Mouse (Mus musculus) stomach, postnatal 0 days (tissue): Measurements from ENCODE around the gene Wnt4. TPM values are rescaled to one million over a fixed set of nuclear protein-coding genes. Genes with fewer than 3 reads are reported as not detected.

Source experiments
- ATAC-seq: fragments of 200-750 bp; cut with Nextera tagmentation; 2 replicates; pipeline ENCODE4 v1.8.0; 2017; ENCODE audit not compliant: low FRiP score, low TSS enrichment
- DNase-seq: peaks from one replicate; pipeline ENCODE4 v3.0.0-alpha.2; 2016; ENCODE audit warnings: low spot score
- H3K27ac ChIP-seq: fragments of 300-500 bp; sonication (generic); replicated peaks from 2 replicates; pipeline ENCODE4 v1.5.1; 2014; ENCODE audit warnings: mild to moderate bottlenecking, control low read depth
- H3K27me3 ChIP-seq: fragments of 300-500 bp; sonication (generic); 2 replicates; pipeline ENCODE4 v1.6.1; 2014; ENCODE audit warnings: low read length; ENCODE audit not compliant: control insufficient read depth, insufficient read depth
- H3K36me3 ChIP-seq: fragments of 300-500 bp; sonication (generic); 2 replicates; pipeline ENCODE4 v1.6.1; 2014; ENCODE audit warnings: low read length, mixed read lengths; ENCODE audit not compliant: control insufficient read depth, insufficient read depth
- H3K4me1 ChIP-seq: fragments of 300-500 bp; sonication (generic); replicated peaks from 2 replicates; pipeline ENCODE4 v1.6.1; 2014; ENCODE audit warnings: antibody characterized with exemption; ENCODE audit not compliant: control insufficient read depth, insufficient read depth
- H3K4me2 ChIP-seq: fragments of 300-500 bp; sonication (generic); replicated peaks from 2 replicates; pipeline ENCODE4 v1.6.1; 2014; ENCODE audit warnings: low read depth, mild to moderate bottlenecking, control low read depth, moderate library complexity
- H3K4me3 ChIP-seq: fragments of 300-500 bp; sonication (generic); 2 replicates; pipeline ENCODE4 v1.5.1; 2014; ENCODE audit warnings: low read depth, low read length, control low read depth
- H3K9ac ChIP-seq: fragments of 300-500 bp; sonication (generic); 2 replicates; pipeline ENCODE4 v1.6.1; 2014; ENCODE audit warnings: mild to moderate bottlenecking, low read length, control low read depth, mixed read lengths
- H3K9me3 ChIP-seq: fragments of 300-500 bp; sonication (generic); 2 replicates; pipeline ENCODE4 v1.6.1; 2016; ENCODE audit warnings: low read length; ENCODE audit not compliant: control insufficient read depth
- CTCF ChIP-seq: IDR thresholded peaks from 2 replicates; pipeline ENCODE4 v1.5.1; 2016; ENCODE audit warnings: antibody characterized with exemption, low read depth, mild to moderate bottlenecking, moderate library complexity
- EP300 ChIP-seq: optimal IDR thresholded peaks from 2 replicates; pipeline ENCODE3; 2016; ENCODE audit warnings: antibody characterized with exemption
- WGBS: fragments of 180-500 bp; shearing (Covaris S2); extraction: QIAGEN DNeasy Blood & Tissue Kit; methylation state at CpG from one replicate; pipeline ENCODE4 v1.1.7; 2014; 5-methylcytosine and 5-hydroxymethylcytosine counted together
- polyA plus RNA-seq: library from polyadenylated mRNA; unstranded; fragments of >200 nt; fragmentation: Nextera tagmentation; extraction: Ambion mirVana; gene quantifications from 2 replicates; pipeline ENCODE4 v1.2.1, GENCODE M21; 2015

The Wnt4 gene
- polyA plus RNA-seq, 1 experiment from 2014 or later = 45.3 TPM

DNA sequence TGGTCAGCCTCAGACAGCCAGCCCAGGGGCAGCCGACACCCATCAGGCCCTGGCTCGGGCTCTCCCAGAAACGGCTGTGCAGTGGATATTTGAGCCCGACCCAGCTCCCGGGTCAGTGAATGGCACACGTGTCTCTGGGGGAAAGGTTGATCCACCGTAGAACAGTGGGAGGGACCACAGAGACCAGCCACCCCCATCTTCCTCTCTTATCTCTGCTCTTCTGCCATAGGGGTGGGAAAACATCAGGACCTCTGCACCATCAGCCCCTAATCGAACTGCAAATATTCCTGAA, 9.3 kb downstream of the Wnt4 start:
- Histone ChIP-seq H3K27ac (peak overlapping the region; percentile 49), H3K27me3 (no peaks in the 10 kb centered on the region), H3K4me1 (peaks cover 3% of the 10 kb centered on the region; the same call in 1 of the 2 replicates), H3K4me3 (no peak overlapping the region), H3K9me3 (no peaks in the 10 kb centered on the region), H3K36me3 (peaks cover 3% of the 10 kb centered on the region; the same call in 1 of the 2 replicates), H3K4me2 (no peak overlapping the region), H3K9ac (no peak overlapping the region)
- DNase-seq (no peak), ATAC-seq (no peak)
- TF ChIP-seq CTCF (no peak), EP300 (no peak)
- WGBS = 31% methylated on average over 8 of the region's 8 CpGs

DNA sequence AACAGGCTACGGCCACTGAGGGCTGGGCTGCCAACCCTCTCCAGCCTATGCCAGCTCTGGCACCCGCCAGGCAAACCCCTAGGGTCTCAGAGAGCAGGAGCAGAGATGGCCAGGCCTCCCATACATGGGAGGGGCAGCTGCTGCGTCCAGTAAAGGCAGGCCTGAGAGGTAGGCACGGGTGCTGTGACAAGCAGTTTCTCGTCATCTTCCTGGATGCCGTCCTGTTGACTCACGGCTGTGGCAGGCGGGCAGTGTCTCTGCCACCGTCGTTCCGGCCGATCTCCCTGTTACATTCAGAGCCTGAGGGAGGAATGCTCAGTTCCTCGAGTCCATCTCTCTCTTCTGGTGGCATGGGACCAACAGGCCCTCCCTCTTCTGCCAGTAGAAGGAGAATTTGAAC, 9.9 kb downstream of the Wnt4 start:
- peak; percentile 48 for DNase-seq
- no peak overlapping the region for H3K4me3 ChIP-seq
- no peaks in the 10 kb centered on the region; the same call in 1 of the 2 replicates for H3K4me1 ChIP-seq
- peak; percentile 39; the same call in 1 of the 2 replicates for ATAC-seq
- H3K9me3 ChIP-seq = no peaks in the 10 kb centered on the region
- no peak for TF ChIP-seq CTCF
- TF ChIP-seq EP300 = no peak
- H3K36me3 ChIP-seq = peaks cover 3% of the 10 kb centered on the region; the same call in 1 of the 2 replicates
- H3K4me2 ChIP-seq = 0 out of 2 replicates have a peak overlapping the region, but pooled peaks have one; percentile 12
- H3K9ac ChIP-seq = no peak overlapping the region
- 53% methylated on average over 13 of the region's 13 CpGs for WGBS
- H3K27me3 ChIP-seq = no peaks in the 10 kb centered on the region
- 0 out of 2 replicates have a peak overlapping the region, but pooled peaks have one; percentile 49 for H3K27ac ChIP-seq

DNA sequence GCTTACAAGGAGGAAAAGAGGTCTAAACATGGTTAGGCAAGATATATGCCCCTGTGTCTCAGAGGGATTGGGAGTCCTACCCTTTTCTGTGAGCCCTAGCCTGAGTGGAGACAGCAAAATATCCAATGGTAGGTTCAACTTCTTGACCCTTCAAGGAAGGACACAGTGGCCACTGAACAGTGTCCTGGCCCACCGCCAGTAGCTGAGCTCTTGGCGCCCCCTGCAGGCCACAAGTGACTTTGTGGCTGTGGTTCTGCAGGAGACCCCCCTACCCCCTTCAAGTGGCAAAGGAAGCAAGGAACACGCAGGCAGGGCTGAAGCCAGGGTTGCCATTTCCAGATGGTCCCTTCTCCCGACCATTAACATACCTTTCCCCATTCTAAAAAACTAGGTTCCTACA, 10.5 kb downstream of the Wnt4 start:
- 6% methylated on average over 4 of the region's 4 CpGs for WGBS

DNA sequence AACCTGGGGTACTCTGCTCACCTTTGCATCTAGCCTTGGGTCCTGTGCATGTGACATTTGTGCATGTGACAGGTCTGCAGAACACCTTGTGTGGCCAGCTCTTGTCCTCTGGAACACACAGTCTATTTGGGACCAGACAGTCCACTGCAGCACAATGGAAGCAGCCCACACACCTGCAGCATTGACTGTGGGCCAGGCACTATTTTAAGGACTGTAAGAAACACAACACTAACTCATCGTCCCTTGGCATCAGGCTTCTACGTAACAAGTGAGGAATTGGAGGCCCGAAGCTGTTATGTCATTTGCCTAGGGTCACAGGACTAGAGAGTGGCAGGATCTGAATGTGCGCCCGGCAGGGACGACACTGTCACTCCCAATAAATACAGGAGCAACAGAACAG, 12.4 kb downstream of the Wnt4 start:
- ATAC-seq = no peak
- TF ChIP-seq CTCF (no peak), EP300 (no peak)
- Histone ChIP-seq H3K27ac (no peak overlapping the region), H3K36me3 (peaks cover 3% of the 10 kb centered on the region; the same call in 1 of the 2 replicates), H3K27me3 (no peaks in the 10 kb centered on the region), H3K4me3 (no peak overlapping the region), H3K4me2 (no peak overlapping the region), H3K9ac (no peak overlapping the region), H3K9me3 (no peaks in the 10 kb centered on the region), H3K4me1 (no peaks in the 10 kb centered on the region)
- DNase-seq = no peak
- WGBS = 83% methylated on average over 6 of the region's 6 CpGs

More for the DNA sequence above, 10.5 kb downstream of the Wnt4 start:
- ATAC-seq (no peak), DNase-seq (peak; percentile 71)
- H3K4me3 ChIP-seq = no peak overlapping the region
- no peaks in the 10 kb centered on the region for H3K27me3 ChIP-seq
- no peaks in the 10 kb centered on the region for H3K9me3 ChIP-seq
- no peaks in the 10 kb centered on the region; the same call in 1 of the 2 replicates for H3K4me1 ChIP-seq
- no peak overlapping the region for H3K4me2 ChIP-seq
- H3K27ac ChIP-seq = no peak overlapping the region
- H3K9ac ChIP-seq = no peak overlapping the region
- no peak for TF ChIP-seq EP300
- TF ChIP-seq CTCF = peak; percentile 90
- H3K36me3 ChIP-seq = peaks cover 3% of the 10 kb centered on the region; the same call in 1 of the 2 replicates

DNA sequence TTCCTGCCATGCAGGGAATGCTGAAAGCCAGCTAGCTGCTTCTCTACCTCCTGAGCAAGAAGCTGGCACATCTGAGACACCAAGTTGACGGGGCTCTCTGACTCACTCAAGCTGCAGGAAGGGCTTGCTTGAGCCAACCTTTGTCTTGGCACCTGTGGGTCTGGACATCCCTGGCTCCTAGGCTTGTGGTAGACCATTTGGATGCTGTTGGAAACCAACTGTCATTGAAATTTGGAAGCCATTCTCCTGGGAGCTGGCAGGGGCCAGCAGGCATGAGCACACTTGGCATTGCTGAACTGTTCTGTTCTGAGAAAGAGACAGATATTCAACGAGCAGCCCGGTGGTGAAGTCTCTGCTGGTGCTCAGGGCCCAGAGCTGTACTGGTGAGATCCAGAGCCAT, 13.0 kb downstream of the Wnt4 start:
- peaks cover 3% of the 10 kb centered on the region; the same call in 1 of the 2 replicates for H3K36me3 ChIP-seq
- H3K9me3 ChIP-seq = no peaks in the 10 kb centered on the region
- ATAC-seq (no peak), DNase-seq (no peak)
- TF ChIP-seq EP300 (no peak), CTCF (no peak)
- H3K9ac ChIP-seq = no peak overlapping the region
- no peaks in the 10 kb centered on the region for H3K4me1 ChIP-seq
- no peak overlapping the region for H3K27ac ChIP-seq
- H3K4me2 ChIP-seq = no peak overlapping the region
- 59% methylated on average over 3 of the region's 3 CpGs for WGBS
- H3K4me3 ChIP-seq = no peak overlapping the region
- no peaks in the 10 kb centered on the region for H3K27me3 ChIP-seq

DNA sequence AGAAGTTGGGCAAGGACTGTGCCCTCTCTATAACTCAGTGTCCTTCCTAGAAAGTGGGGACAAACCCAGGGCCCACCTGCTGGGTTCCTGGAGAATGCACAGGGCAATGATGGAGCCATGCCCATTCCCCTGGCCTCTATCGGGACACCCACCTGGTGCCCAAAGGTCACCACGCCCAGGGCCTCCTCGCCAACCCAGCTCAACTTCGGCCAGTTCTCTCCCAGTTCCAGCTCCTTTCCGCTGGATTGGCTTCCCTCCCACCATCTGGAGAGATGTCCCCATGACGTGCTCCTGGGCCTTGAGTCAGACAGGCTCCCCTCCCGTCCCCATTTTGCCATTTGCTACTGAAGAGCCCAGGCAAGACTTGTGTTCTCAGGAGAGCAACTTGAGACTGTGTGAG, 15.3 kb downstream of the Wnt4 start:
- Histone ChIP-seq H3K9ac (no peak overlapping the region), H3K27me3 (no peaks in the 10 kb centered on the region), H3K4me1 (no peaks in the 10 kb centered on the region), H3K4me3 (no peak overlapping the region), H3K36me3 (peaks cover 3% of the 10 kb centered on the region; the same call in 1 of the 2 replicates), H3K27ac (no peak overlapping the region), H3K9me3 (no peaks in the 10 kb centered on the region), H3K4me2 (no peak overlapping the region)
- no peak for TF ChIP-seq CTCF
- no peak for TF ChIP-seq EP300
- ATAC-seq (no peak), DNase-seq (no peak)
- WGBS = 80% methylated on average over 7 of the region's 7 CpGs
